Mouse (Mus musculus): ENCODE results near the gene Kif1b. TPM values are rescaled to one million over a fixed set of nuclear protein-coding genes. Genes with fewer than 3 reads are reported as not detected.

The Kif1b gene
- polyA plus RNA-seq, 1 experiment from 2014 or later = 49.2 TPM

DNA sequence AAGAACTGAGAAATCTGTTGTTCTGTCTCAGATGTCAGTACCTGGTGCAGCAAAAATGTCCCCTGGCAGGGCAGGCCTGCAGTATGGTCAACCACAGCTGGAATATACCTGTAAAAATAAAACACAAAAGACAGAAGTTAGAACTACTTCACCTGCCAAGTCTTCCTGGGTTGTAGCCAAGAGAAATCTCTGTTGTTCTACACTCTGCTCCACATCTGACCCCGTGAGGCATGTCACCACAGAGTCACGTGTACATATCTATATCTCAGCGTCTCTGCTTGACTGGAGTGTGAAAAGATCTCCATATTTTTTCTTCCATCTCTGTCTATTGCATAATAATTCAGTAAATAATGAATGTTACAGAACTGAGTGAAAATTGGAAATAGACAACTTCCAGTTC is 105.0 kb downstream of the Kif1b start:
- Histone ChIP-seq H3K4me1 (no peaks in the 10 kb centered on the region), H3K4me2 (replicated peaks) (no peak overlapping the region), H3K9me3 (no peaks in the 10 kb centered on the region), H3K27me3 (no peaks in the 10 kb centered on the region), H3K4me3 (no peak overlapping the region), H3K36me3 (peaks cover 76% of the 10 kb centered on the region), H3K9ac (no peak overlapping the region), H3K27ac (no peak overlapping the region)
- no peak for ATAC-seq (ENCODE audit: low FRiP score, low read depth)
- 85% methylated on average over 3 of the region's 3 CpGs for WGBS

DNA sequence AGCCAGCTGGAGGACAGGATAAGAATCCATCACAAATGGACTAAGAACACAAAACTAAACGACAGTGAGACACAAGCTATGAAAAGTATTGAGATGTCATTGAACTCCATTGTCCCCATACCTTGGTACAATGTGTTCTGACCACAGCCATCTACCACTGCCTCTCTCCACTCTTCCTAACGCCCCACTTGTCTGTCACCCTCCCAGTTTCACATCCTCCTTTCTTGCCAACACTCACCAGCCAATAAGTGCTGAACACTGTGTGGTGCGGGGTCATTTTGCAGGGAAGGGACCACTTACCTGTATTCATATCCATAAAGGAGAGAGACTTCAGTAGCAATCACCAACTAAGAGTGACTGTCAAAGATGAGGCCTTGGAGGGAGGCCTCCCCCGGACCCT is 106.4 kb downstream of the Kif1b start:
- H3K9ac ChIP-seq = no peak overlapping the region
- no peak overlapping the region for H3K4me3 ChIP-seq
- H3K27me3 ChIP-seq = no peaks in the 10 kb centered on the region
- ATAC-seq (ENCODE audit: low FRiP score, low read depth) = no peak
- 91% methylated on average over 4 of the region's 4 CpGs for WGBS
- H3K4me2 ChIP-seq (replicated peaks) = no peak overlapping the region
- H3K27ac ChIP-seq = no peak overlapping the region
- no peaks in the 10 kb centered on the region for H3K4me1 ChIP-seq
- H3K36me3 ChIP-seq = peaks cover 69% of the 10 kb centered on the region
- H3K9me3 ChIP-seq = no peaks in the 10 kb centered on the region

GRCm38 (mm10) chr4:149197180-149197579 is 110.3 kb downstream of the Kif1b start:
- no peak overlapping the region for H3K27ac ChIP-seq
- H3K9ac ChIP-seq = no peak overlapping the region
- H3K9me3 ChIP-seq = no peaks in the 10 kb centered on the region
- peaks cover 69% of the 10 kb centered on the region for H3K36me3 ChIP-seq
- 86% methylated on average over 1 of the region's 1 CpGs for WGBS
- H3K27me3 ChIP-seq = no peaks in the 10 kb centered on the region
- H3K4me2 ChIP-seq (replicated peaks) = no peak overlapping the region
- no peak overlapping the region for H3K4me3 ChIP-seq
- no peak for ATAC-seq (ENCODE audit: low FRiP score, low read depth)
- no peaks in the 10 kb centered on the region for H3K4me1 ChIP-seq

GRCm38 (mm10) chr4:149191103-149191502 is 116.4 kb downstream of the Kif1b start:
- ATAC-seq (ENCODE audit: low FRiP score, low read depth) = no peak
- Histone ChIP-seq H3K9me3 (no peaks in the 10 kb centered on the region), H3K27ac (no peak overlapping the region), H3K4me1 (no peaks in the 10 kb centered on the region), H3K27me3 (no peaks in the 10 kb centered on the region), H3K4me3 (no peak overlapping the region), H3K9ac (no peak overlapping the region), H3K36me3 (peaks cover 74% of the 10 kb centered on the region), H3K4me2 (replicated peaks) (no peak overlapping the region)
- WGBS = 92% methylated on average over 7 of the region's 7 CpGs

DNA sequence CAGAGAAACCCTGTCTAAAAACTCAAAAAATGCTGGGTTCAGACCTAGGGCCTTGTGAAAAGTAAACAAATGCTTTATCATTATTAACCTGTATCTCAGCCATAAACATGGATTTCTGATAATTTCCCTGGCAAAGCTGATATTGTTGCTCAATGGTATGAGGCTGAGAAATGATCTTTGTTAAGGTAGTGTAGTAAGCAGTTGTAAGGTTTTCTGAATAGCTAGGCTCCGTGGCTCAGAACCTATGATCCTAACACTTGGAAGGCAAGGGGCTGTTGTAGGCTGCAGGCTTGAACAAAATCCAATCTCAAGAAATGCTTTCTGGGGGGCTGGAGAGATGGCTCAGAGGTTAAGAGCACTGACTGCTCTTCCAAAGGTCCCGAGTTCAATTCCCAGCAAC is 118.9 kb downstream of the Kif1b start:
- Histone ChIP-seq H3K36me3 (peaks cover 86% of the 10 kb centered on the region), H3K4me3 (no peak overlapping the region), H3K4me2 (replicated peaks) (no peak overlapping the region), H3K4me1 (no peaks in the 10 kb centered on the region), H3K9ac (no peak overlapping the region), H3K27ac (no peak overlapping the region), H3K9me3 (no peaks in the 10 kb centered on the region), H3K27me3 (no peaks in the 10 kb centered on the region)
- ATAC-seq (ENCODE audit: low FRiP score, low read depth) = no peak
- 83% methylated on average over 2 of the region's 2 CpGs for WGBS

DNA sequence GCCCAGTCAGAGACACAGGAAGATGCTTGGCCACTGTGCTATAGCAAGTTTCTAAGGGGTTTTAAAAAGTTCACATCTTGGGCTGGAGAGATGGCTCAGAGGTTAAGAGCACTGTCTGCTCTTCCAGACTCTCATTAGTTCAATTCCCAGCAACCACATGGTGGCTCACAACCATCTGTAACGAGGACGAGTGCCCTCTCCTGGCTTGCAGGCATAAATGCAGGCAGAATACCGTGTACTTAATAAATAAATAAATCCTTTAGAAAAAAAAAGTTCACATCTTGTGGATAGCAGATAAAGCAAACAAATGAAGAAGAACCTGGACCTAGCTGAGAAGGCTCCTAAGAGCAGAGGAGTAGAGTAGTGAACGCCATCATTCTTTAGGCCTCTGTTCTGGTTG is 124.7 kb downstream of the Kif1b start:
- Histone ChIP-seq H3K27me3 (no peaks in the 10 kb centered on the region), H3K9me3 (no peaks in the 10 kb centered on the region), H3K4me1 (no peaks in the 10 kb centered on the region), H3K27ac (no peak overlapping the region), H3K9ac (no peak overlapping the region), H3K4me2 (replicated peaks) (no peak overlapping the region), H3K36me3 (peaks cover 82% of the 10 kb centered on the region), H3K4me3 (no peak overlapping the region)
- ATAC-seq (ENCODE audit: low FRiP score, low read depth) = no peak
- WGBS = 50% methylated on average over 4 of the region's 4 CpGs

DNA sequence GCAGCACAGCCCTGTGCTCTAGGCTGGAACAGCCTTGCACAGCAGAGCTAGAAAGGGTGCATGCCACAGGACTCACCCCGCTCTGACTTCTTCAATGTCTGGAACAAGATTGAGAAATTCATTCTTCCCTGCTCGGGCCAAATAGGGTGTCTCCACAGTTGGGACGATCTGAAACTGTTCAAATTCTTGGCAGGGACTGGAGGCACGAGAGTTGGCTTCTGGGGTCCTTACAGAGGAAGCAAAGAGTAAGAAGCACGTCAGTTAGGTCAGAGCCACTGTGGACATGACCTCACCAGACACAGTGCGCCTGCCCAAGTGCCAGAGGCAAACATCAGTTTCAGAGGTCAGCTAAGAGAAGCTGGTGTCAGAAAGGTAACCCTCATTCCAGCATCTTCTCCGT is 125.3 kb downstream of the Kif1b start:
- ATAC-seq (ENCODE audit: low FRiP score, low read depth) = no peak
- Histone ChIP-seq H3K27me3 (no peaks in the 10 kb centered on the region), H3K36me3 (peaks cover 76% of the 10 kb centered on the region), H3K4me1 (no peaks in the 10 kb centered on the region), H3K4me3 (no peak overlapping the region), H3K27ac (no peak overlapping the region), H3K9me3 (no peaks in the 10 kb centered on the region), H3K4me2 (replicated peaks) (no peak overlapping the region), H3K9ac (no peak overlapping the region)
- 88% methylated on average over 7 of the region's 7 CpGs for WGBS

DNA sequence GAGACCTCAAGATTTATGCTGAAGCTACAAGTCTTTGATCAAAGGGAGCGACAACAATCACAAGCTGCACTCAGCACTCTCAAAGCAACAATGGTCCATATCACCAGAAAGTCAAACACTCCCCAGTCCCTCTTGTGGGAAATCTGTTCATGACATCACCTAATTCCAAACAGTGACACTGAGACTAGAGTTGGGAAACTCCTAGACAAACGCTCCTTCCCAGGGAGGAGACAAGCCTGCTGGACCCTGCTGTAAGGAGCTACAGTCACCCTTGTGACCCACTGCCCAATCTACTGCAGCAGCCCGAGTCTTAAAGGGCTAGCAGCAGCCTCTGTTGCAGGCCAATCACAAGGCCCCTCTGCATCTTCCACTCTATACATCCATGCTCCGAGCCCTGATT is 127.9 kb downstream of the Kif1b start:
- H3K27ac ChIP-seq = no peak overlapping the region
- peaks cover 58% of the 10 kb centered on the region for H3K36me3 ChIP-seq
- H3K27me3 ChIP-seq = no peaks in the 10 kb centered on the region
- 60% methylated on average over 4 of the region's 4 CpGs for WGBS
- no peak for ATAC-seq (ENCODE audit: low FRiP score, low read depth)
- no peaks in the 10 kb centered on the region for H3K4me1 ChIP-seq
- H3K4me2 ChIP-seq (replicated peaks) = no peak overlapping the region
- H3K9me3 ChIP-seq = no peaks in the 10 kb centered on the region
- H3K4me3 ChIP-seq = no peak overlapping the region
- no peak overlapping the region for H3K9ac ChIP-seq

GRCm38 (mm10) chr4:149179160-149179559 is 128.3 kb downstream of the Kif1b start:
- Histone ChIP-seq H3K9me3 (no peaks in the 10 kb centered on the region), H3K36me3 (peaks cover 54% of the 10 kb centered on the region), H3K4me1 (no peaks in the 10 kb centered on the region), H3K27me3 (no peaks in the 10 kb centered on the region), H3K4me3 (no peak overlapping the region), H3K9ac (no peak overlapping the region), H3K4me2 (replicated peaks) (no peak overlapping the region), H3K27ac (no peak overlapping the region)
- ATAC-seq (ENCODE audit: low FRiP score, low read depth) = no peak
- WGBS = 72% methylated on average over 7 of the region's 7 CpGs

DNA sequence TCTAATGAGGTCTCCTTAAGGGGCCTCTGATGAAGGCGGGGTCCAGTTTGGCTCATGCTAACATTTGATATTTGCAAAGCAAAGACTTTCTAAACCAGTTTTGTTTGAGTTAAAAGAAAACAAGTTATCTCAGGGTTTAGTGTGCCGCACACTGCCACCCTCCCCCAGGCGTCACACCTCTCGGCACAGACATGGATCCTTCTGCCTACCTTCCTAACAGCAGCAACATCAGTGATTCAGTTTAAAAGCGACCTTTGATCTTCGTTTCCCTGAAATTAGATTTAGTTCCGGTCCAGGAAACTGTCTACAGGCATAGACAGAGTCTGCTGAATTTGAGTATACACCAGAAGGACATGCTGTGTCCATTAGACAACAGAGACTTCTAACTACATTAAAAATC is 129.2 kb downstream of the Kif1b start:
- no peak overlapping the region for H3K9ac ChIP-seq

GRCm38 (mm10) chr4:149177046-149177445 is 130.4 kb downstream of the Kif1b start:
- Histone ChIP-seq H3K9ac (no peak overlapping the region), H3K4me2 (replicated peaks) (no peak overlapping the region), H3K27ac (no peak overlapping the region), H3K4me1 (peaks cover 10% of the 10 kb centered on the region), H3K9me3 (no peaks in the 10 kb centered on the region), H3K36me3 (peaks cover 33% of the 10 kb centered on the region), H3K27me3 (no peaks in the 10 kb centered on the region), H3K4me3 (no peak overlapping the region)
- no peak for ATAC-seq (ENCODE audit: low FRiP score, low read depth)
- 70% methylated on average over 5 of the region's 5 CpGs for WGBS

More for the DNA sequence above, 129.2 kb downstream of the Kif1b start:
- no peak overlapping the region for H3K4me3 ChIP-seq
- peaks cover 45% of the 10 kb centered on the region for H3K36me3 ChIP-seq
- WGBS = 61% methylated on average over 7 of the region's 7 CpGs
- no peaks in the 10 kb centered on the region for H3K9me3 ChIP-seq
- H3K27me3 ChIP-seq = no peaks in the 10 kb centered on the region
- H3K27ac ChIP-seq = no peak overlapping the region
- no peak overlapping the region for H3K4me2 ChIP-seq (replicated peaks)
- H3K4me1 ChIP-seq = no peaks in the 10 kb centered on the region
- ATAC-seq (ENCODE audit: low FRiP score, low read depth) = no peak

DNA sequence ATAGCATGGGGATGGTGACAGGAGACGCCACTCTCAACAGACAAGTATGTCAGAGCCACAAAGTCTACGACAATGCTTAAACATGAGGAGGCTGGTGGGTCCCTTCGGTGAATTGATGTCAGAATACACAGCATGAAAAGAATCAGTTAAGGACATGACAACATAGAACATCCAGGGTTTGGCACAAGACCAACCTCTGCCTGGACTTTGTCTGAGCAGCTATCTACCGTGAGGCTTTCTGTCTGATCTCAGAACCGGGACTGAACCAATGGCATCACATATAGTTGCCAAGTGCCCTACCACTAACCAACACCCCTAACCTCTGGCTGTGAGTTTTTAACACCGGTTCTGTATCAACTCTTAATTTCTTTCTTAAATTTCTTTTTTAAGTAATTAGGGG is 130.8 kb downstream of the Kif1b start:
- no peaks in the 10 kb centered on the region for H3K9me3 ChIP-seq
- no peak overlapping the region for H3K9ac ChIP-seq
- no peak overlapping the region for H3K4me2 ChIP-seq (replicated peaks)
- H3K27ac ChIP-seq = no peak overlapping the region
- no peak for ATAC-seq (ENCODE audit: low FRiP score, low read depth)
- H3K4me1 ChIP-seq = peaks cover 10% of the 10 kb centered on the region
- no peak overlapping the region for H3K4me3 ChIP-seq
- H3K27me3 ChIP-seq = no peaks in the 10 kb centered on the region
- peaks cover 29% of the 10 kb centered on the region for H3K36me3 ChIP-seq
- 86% methylated on average over 6 of the region's 6 CpGs for WGBS

DNA sequence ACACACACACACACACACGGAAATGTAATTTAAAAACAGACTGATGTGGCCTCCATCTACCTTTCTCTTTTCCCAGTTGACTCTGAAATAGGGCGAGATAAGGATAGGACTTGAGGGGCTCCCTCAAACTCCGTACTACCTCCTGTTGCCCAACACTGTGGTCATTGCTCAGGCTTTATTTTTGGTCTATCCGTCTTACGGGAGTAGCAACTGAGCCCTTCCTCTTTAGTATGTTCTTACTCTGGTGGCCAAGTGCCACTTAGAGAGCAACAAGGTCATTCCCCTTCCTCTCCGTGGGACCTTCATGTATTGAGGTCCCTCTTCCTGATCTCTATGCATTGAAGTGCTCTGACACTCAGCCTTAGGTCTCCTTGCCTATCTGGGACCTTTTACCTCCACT is 133.8 kb downstream of the Kif1b start:
- Histone ChIP-seq H3K4me1 (peaks cover 10% of the 10 kb centered on the region), H3K9me3 (no peaks in the 10 kb centered on the region), H3K27me3 (no peaks in the 10 kb centered on the region), H3K36me3 (peaks cover 7% of the 10 kb centered on the region; the same call in 1 of the 2 replicates), H3K9ac (no peak overlapping the region), H3K4me2 (replicated peaks) (no peak overlapping the region), H3K4me3 (no peak overlapping the region), H3K27ac (no peak overlapping the region; the same call in 1 of the 2 replicates)
- WGBS = 86% methylated on average over 6 of the region's 6 CpGs
- ATAC-seq (ENCODE audit: low FRiP score, low read depth) = no peak

All from limb, embryonic 13.5 days (tissue).